Mouse (Mus musculus): ENCODE results near the gene Wdr91. TPM values are rescaled to one million over a fixed set of nuclear protein-coding genes. Genes with fewer than 3 reads are reported as not detected.

The Wdr91 gene
- 22.8 and 26.7 TPM in 2 replicates for polyA plus RNA-seq (2012; rRNA removed)

- peak; percentile 71 to 94 for DNase-seq (ENCODE audit: extremely low spot score in 1 of 2, low spot score in 1 of 2)
These were observed at the start of gene Wdr91 for GRCm38 (mm10) chr6:34910371-34911219. Gene Wdr91, minus strand, starts transcription at chr6:34910876.

GRCm38 (mm10) chr6:34959131-34959530, 48.5 kb upstream of the Wdr91 start:
- no peak for DNase-seq (ENCODE audit: extremely low spot score in 1 of 2, low spot score in 1 of 2)

- no peak for DNase-seq (ENCODE audit: extremely low spot score in 1 of 2, low spot score in 1 of 2)
These were observed 45.2 kb upstream of the Wdr91 start for GRCm38 (mm10) chr6:34955862-34956241.

GRCm38 (mm10) chr6:34954926-34955861, 44.5 kb upstream of the Wdr91 start:
- DNase-seq (ENCODE audit: extremely low spot score in 1 of 2, low spot score in 1 of 2) = peak in 1 of 2 experiments; percentile 4

GRCm38 (mm10) chr6:34951956-34952667, 41.4 kb upstream of the Wdr91 start:
- no peak for DNase-seq (ENCODE audit: extremely low spot score in 1 of 2, low spot score in 1 of 2)

- DNase-seq (ENCODE audit: extremely low spot score in 1 of 2, low spot score in 1 of 2) = no peak
These were observed 40.8 kb upstream of the Wdr91 start for GRCm38 (mm10) chr6:34951518-34951917.

- DNase-seq (ENCODE audit: extremely low spot score in 1 of 2, low spot score in 1 of 2) = peak in 1 of 2 experiments; percentile 8
These were observed 37.8 kb upstream of the Wdr91 start for GRCm38 (mm10) chr6:34948461-34948860.

- DNase-seq (ENCODE audit: extremely low spot score in 1 of 2, low spot score in 1 of 2) = no peak
These were observed 35.9 kb upstream of the Wdr91 start for GRCm38 (mm10) chr6:34946486-34947079.

- no peak for DNase-seq (ENCODE audit: extremely low spot score in 1 of 2, low spot score in 1 of 2)
These were observed 32.8 kb upstream of the Wdr91 start for GRCm38 (mm10) chr6:34943499-34943898.

GRCm38 (mm10) chr6:34942446-34942845, 31.8 kb upstream of the Wdr91 start:
- DNase-seq (ENCODE audit: extremely low spot score in 1 of 2, low spot score in 1 of 2) = no peak

GRCm38 (mm10) chr6:34941496-34941895, 30.8 kb upstream of the Wdr91 start:
- DNase-seq (ENCODE audit: extremely low spot score in 1 of 2, low spot score in 1 of 2) = no peak

GRCm38 (mm10) chr6:34939451-34939850, 28.8 kb upstream of the Wdr91 start:
- DNase-seq (ENCODE audit: extremely low spot score in 1 of 2, low spot score in 1 of 2) = no peak

GRCm38 (mm10) chr6:34938929-34939325, 28.3 kb upstream of the Wdr91 start:
- DNase-seq (ENCODE audit: extremely low spot score in 1 of 2, low spot score in 1 of 2) = no peak

GRCm38 (mm10) chr6:34938280-34938928, 27.7 kb upstream of the Wdr91 start:
- DNase-seq (ENCODE audit: extremely low spot score in 1 of 2, low spot score in 1 of 2) = no peak

- DNase-seq (ENCODE audit: extremely low spot score in 1 of 2, low spot score in 1 of 2) = no peak
These were observed 26.1 kb upstream of the Wdr91 start for GRCm38 (mm10) chr6:34936743-34937142.

- no peak for DNase-seq (ENCODE audit: extremely low spot score in 1 of 2, low spot score in 1 of 2)
These were observed 22.0 kb upstream of the Wdr91 start for GRCm38 (mm10) chr6:34932633-34933032.

GRCm38 (mm10) chr6:34927594-34927993, 16.9 kb upstream of the Wdr91 start:
- DNase-seq (ENCODE audit: extremely low spot score in 1 of 2, low spot score in 1 of 2) = no peak

- DNase-seq (ENCODE audit: extremely low spot score in 1 of 2, low spot score in 1 of 2) = peak in 1 of 2 experiments; percentile 85
These were observed 16.5 kb upstream of the Wdr91 start for GRCm38 (mm10) chr6:34927156-34927555.

- DNase-seq (ENCODE audit: extremely low spot score in 1 of 2, low spot score in 1 of 2) = peak in 1 of 2 experiments; percentile 25
These were observed 11.3 kb upstream of the Wdr91 start for GRCm38 (mm10) chr6:34921941-34922340.

GRCm38 (mm10) chr6:34920631-34921030, 10.0 kb upstream of the Wdr91 start:
- DNase-seq (ENCODE audit: extremely low spot score in 1 of 2, low spot score in 1 of 2) = no peak

Data from frontal cortex, adult 2 months (tissue).